Mouse (Mus musculus) neural tube, embryonic 14.5 days (tissue): ENCODE measurements around the gene Pirt. TPM values are rescaled to one million over a fixed set of nuclear protein-coding genes. Genes with fewer than 3 reads are reported as not detected.

Experiments
- ATAC-seq: fragments of 200-750 bp; cut with Nextera tagmentation; 2 replicates; pipeline ENCODE4 v1.8.0; 2017; ENCODE audit warnings: low read depth, mild to moderate bottlenecking, moderate TSS enrichment, moderate library complexity
- H3K27ac ChIP-seq: fragments of 300-500 bp; sonication (generic); 2 replicates; pipeline ENCODE4 v1.5.1; 2014; ENCODE audit warnings: low read depth, mild to moderate bottlenecking, control low read depth, low read length, moderate library complexity, mixed read lengths
- H3K27me3 ChIP-seq: fragments of 300-500 bp; sonication (generic); 2 replicates; pipeline ENCODE4 v1.6.1; 2014; ENCODE audit warnings: low read length; ENCODE audit not compliant: control insufficient read depth, insufficient read depth
- H3K36me3 ChIP-seq: fragments of 300-500 bp; sonication (generic); 2 replicates; pipeline ENCODE4 v1.6.1; 2014; ENCODE audit warnings: low read length, mixed read lengths; ENCODE audit not compliant: control insufficient read depth, insufficient read depth
- H3K4me1 ChIP-seq: fragments of 300-500 bp; sonication (generic); 2 replicates; pipeline ENCODE4 v1.6.1; 2014; ENCODE audit warnings: low read length; ENCODE audit not compliant: control insufficient read depth, insufficient read depth
- H3K4me2 ChIP-seq: fragments of 300-500 bp; sonication (generic); 2 replicates; pipeline ENCODE4 v1.6.1; 2014; ENCODE audit warnings: mild to moderate bottlenecking, low read depth, low read length, control low read depth
- H3K4me3 ChIP-seq: fragments of 300-500 bp; sonication (generic); 2 replicates; pipeline ENCODE4 v1.5.1; 2014; ENCODE audit warnings: low read depth, low read length, control low read depth, mixed read lengths
- H3K9ac ChIP-seq: fragments of 300-500 bp; sonication (generic); replicated peaks from 2 replicates; pipeline ENCODE4 v1.6.1; 2014; ENCODE audit warnings: low read depth, mild to moderate bottlenecking, control low read depth, low read length, mixed read lengths
- H3K9me3 ChIP-seq: fragments of 300-500 bp; sonication (generic); 2 replicates; pipeline ENCODE4 v1.6.1; 2016; ENCODE audit warnings: low read length; ENCODE audit not compliant: control insufficient read depth
- WGBS: fragments of 180-500 bp; shearing (Covaris S2); extraction: QIAGEN DNeasy Blood & Tissue Kit; methylation state at CpG from one replicate; pipeline ENCODE4 v1.1.7; 2014; 5-methylcytosine and 5-hydroxymethylcytosine counted together
- polyA plus RNA-seq: library from polyadenylated mRNA; unstranded; fragments of >200 nt; fragmentation: Nextera tagmentation; extraction: Ambion mirVana; gene quantifications from 2 replicates; pipeline ENCODE4 v1.2.1, GENCODE M21; 2014

The Pirt gene
- polyA plus RNA-seq, 1 experiment from 2014 or later, result 0.83 TPM

DNA sequence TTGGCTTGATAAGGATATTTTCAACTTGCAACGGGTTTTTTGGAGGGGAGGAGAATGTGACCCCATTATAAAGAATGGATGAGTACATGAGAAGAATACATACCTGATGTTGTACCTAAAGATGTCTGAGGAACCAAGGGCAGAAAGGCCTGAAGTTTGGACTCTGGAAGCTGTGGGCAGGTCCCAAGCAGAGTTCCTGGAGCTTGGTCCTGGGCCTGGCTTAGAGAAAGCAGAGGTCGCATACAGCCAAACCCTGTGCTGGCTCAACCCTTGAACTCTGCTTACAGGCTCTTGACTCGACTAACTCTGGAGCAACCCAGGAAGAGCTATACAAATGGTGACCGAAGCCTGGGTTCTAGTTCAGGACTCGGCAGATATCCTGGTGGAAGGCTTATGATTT, 30.2 kb downstream of the Pirt start:
- Histone ChIP-seq H3K4me1 (no peaks in the 10 kb centered on the region), H3K27me3 (no peaks in the 10 kb centered on the region), H3K4me3 (no peak overlapping the region), H3K36me3 (no peaks in the 10 kb centered on the region), H3K4me2 (no peak overlapping the region), H3K9ac (no peak overlapping the region), H3K27ac (no peak overlapping the region), H3K9me3 (no peaks in the 10 kb centered on the region)
- 96% methylated on average over 5 of the region's 5 CpGs for WGBS
- ATAC-seq, result no peak

DNA sequence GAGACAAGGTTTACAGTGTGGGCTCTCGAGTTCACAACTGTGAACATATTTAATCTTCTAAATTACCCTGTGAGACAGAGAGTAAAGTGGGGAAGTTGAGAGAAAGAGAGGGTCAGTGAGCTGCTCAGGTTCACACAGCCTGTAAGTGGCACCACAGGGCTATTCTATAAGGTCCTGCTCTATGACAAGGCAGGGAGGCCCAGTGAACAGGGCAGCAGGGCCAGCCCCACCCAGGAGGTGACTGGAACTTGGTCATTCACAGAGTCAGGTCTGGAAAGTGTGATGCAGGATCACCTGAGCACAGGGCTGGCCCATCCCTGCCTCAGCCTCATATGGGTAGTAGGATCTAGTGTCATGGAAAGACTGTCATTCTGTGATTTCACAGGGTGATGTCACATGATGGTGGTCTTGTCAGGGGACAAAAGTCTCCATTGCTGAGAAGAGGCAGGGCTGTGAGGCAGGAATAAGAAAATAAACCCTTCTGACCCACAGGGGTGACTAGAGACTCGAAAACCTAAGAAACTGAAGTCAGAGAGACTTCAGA, 33.5 kb downstream of the Pirt start:
- Histone ChIP-seq H3K4me1 (no peaks in the 10 kb centered on the region), H3K36me3 (no peaks in the 10 kb centered on the region), H3K27me3 (no peaks in the 10 kb centered on the region), H3K27ac (no peak overlapping the region), H3K9me3 (no peaks in the 10 kb centered on the region), H3K4me3 (no peak overlapping the region), H3K4me2 (no peak overlapping the region), H3K9ac (no peak overlapping the region)
- 75% methylated on average over 2 of the region's 2 CpGs for WGBS
- ATAC-seq, result no peak

DNA sequence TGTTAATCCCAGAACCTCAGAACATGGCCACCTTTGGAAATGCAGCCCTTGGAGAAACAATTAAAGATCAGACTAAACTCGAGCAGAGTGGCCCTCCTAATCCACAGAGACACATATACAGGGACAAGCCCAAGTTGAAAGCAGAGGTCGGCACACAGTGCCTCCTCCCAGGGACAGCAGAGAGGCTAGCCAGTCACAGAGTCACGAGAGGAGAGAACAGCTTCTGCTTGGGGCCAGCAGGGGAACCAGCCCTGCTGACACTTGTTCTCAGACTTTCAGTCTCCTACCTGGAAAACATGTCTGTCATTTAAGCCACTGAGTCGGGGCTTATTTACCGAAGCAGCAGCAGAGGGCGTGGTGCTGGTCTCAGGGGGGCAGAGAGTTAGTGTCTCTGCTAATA, 34.7 kb downstream of the Pirt start:
- H3K4me3 ChIP-seq, result no peak overlapping the region
- no peak overlapping the region for H3K27ac ChIP-seq
- no peaks in the 10 kb centered on the region for H3K4me1 ChIP-seq
- no peaks in the 10 kb centered on the region for H3K36me3 ChIP-seq
- WGBS, result 81% methylated on average over 6 of the region's 6 CpGs
- no peak overlapping the region for H3K4me2 ChIP-seq
- H3K9me3 ChIP-seq, result no peaks in the 10 kb centered on the region
- no peaks in the 10 kb centered on the region for H3K27me3 ChIP-seq
- no peak overlapping the region for H3K9ac ChIP-seq
- no peak for ATAC-seq

DNA sequence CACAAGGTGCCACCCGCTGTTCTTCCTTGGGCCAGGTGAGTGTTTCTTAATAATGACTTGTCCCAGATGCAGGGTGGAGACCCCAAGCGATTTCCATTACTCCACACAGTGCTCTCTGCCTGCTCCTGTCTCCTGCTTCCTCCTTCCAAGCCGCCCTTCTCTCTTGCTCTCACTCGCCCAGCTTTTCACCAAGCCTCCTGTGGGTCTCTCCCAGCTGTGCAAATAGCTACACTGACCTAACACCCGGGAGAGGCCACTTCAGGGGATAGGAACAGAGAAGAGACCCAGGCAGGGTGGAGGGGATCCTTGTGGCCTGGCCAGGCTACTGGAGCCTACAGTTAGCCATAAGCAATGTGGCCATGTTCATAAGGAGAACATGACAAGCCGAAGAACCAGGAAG, 35.1 kb downstream of the Pirt start:
- ATAC-seq, result no peak
- H3K27ac ChIP-seq, result no peak overlapping the region
- H3K4me1 ChIP-seq, result no peaks in the 10 kb centered on the region
- no peak overlapping the region for H3K9ac ChIP-seq
- H3K4me2 ChIP-seq, result no peak overlapping the region
- no peaks in the 10 kb centered on the region for H3K36me3 ChIP-seq
- H3K9me3 ChIP-seq, result no peaks in the 10 kb centered on the region
- no peaks in the 10 kb centered on the region for H3K27me3 ChIP-seq
- no peak overlapping the region for H3K4me3 ChIP-seq
- 86% methylated on average over 6 of the region's 6 CpGs for WGBS

DNA sequence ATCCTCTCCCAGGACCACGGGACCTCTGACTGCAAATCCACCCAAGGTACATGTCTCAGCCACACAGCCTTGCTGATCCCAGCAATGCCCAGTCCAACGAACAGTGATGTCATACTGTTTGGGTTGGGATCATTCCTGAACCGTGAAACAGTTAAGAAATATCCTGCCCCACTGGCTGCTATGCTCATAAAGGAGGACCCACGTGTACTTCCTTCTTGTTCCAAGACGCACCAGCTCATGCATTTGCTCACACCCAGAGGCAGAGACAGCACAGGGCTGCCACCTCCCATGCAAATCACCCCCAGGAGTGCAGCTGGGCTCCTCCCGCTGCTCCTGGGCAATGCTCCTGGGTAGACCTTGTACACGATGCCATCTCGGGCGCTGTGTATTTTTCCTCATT, 44.5 kb downstream of the Pirt start, which contains the start of gene Tmem238l:
Gene Tmem238l (plus strand): TSS at position 336 of the 400 bp plus-strand sequence.
- no peaks in the 10 kb centered on the region for H3K4me1 ChIP-seq
- no peak within 1 kb of the TSS for H3K4me2 ChIP-seq
- no peaks in the 10 kb centered on the region for H3K27me3 ChIP-seq
- H3K9me3 ChIP-seq, result no peaks in the 10 kb centered on the region
- no peak within 1 kb of the TSS for H3K4me3 ChIP-seq
- ATAC-seq, result no peak
- H3K9ac ChIP-seq, result no peak within 1 kb of the TSS
- 72% methylated on average over 9 of the region's 9 CpGs for WGBS
- no peaks in the 10 kb centered on the region for H3K36me3 ChIP-seq
- H3K27ac ChIP-seq, result no peak within 1 kb of the TSS

DNA sequence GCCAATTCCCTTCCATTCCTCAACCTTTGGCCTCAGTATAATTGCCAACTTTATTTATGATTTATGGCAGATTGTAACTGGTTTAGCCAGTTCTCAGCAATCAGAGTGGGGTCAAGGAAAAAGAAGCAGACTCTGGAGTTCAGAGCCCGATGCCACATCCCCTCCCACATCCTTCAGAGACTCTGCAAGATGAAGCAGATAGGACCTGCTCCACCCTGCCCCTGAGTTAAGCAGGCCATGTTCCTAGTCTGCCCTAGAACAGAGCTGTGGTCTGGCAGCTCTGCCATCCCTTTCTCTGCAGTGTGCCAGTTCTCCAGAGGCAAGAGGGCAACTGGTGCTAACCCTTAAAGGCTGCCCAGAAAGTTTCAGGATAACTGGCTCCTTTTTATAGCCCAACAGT, 49.0 kb downstream of the Pirt start:
- Histone ChIP-seq H3K4me3 (no peak overlapping the region), H3K4me2 (no peak overlapping the region), H3K9ac (no peak overlapping the region), H3K27me3 (no peaks in the 10 kb centered on the region), H3K9me3 (no peaks in the 10 kb centered on the region), H3K36me3 (no peaks in the 10 kb centered on the region), H3K4me1 (no peaks in the 10 kb centered on the region), H3K27ac (no peak overlapping the region)
- WGBS, result 79% methylated on average over 1 of the region's 1 CpGs
- no peak for ATAC-seq

DNA sequence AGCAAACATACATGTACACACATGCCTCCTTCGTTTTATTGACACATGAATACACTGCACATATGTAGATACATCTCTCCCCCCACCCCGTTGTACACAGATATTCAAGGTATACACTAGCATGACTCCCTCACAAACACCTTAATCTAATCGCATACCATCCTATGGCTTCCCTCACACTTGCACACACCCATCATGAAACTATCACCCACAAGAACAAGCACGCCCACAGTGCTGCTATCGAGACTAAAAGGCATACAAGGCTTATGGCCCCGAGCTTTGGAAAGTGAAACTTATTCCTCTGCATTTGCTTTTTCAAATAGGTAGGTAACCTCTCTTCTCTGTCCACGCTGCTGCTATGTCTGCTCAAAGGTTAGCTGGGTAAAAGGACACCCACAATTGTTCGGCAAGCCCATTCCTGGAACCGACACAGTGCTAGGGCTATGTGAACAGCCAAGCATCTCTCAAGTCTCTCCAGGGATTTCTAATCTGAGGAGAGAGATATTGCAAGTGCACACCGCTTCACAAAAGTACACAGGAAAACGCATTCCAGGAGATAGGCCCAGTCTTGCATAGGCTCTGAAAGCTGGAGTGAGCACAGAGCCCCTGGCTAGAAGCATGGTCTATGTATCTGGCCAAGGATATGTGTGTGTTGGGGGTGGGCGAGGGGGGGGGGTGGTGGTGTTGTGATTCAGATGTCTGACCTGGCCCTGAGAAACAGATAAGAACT, 49.8 kb downstream of the Pirt start:
- Histone ChIP-seq H3K9ac (no peak overlapping the region), H3K9me3 (no peaks in the 10 kb centered on the region), H3K4me3 (no peak overlapping the region), H3K27me3 (no peaks in the 10 kb centered on the region), H3K4me1 (no peaks in the 10 kb centered on the region), H3K36me3 (no peaks in the 10 kb centered on the region), H3K4me2 (no peak overlapping the region), H3K27ac (no peak overlapping the region)
- WGBS, result 87% methylated on average over 12 of the region's 12 CpGs
- no peak for ATAC-seq

DNA sequence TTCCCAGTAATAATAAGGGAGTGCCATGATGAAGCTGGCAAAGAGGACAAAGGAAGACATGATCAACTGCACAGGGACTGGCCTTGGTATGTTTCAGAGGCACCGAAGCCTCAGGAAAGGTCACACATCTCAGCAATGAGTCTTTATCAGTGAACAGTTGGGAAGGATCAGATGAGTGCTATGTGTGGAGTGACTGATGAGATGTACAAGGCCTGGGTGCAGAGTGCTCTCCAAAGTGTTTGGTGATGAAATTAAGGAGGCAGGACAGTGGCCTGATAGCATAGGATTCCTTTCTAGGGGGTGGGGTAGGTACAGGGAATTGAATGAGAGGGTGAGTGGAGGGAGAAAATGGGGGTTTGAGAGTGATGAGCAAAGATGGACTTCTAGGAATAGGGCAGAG, 51.7 kb downstream of the Pirt start:
- no peak overlapping the region for H3K4me2 ChIP-seq
- no peak overlapping the region for H3K4me3 ChIP-seq
- no peaks in the 10 kb centered on the region for H3K9me3 ChIP-seq
- ATAC-seq, result no peak
- no peaks in the 10 kb centered on the region for H3K27me3 ChIP-seq
- no peak overlapping the region for H3K9ac ChIP-seq
- no peaks in the 10 kb centered on the region for H3K4me1 ChIP-seq
- H3K36me3 ChIP-seq, result no peaks in the 10 kb centered on the region
- H3K27ac ChIP-seq, result no peak overlapping the region
- 96% methylated on average over 1 of the region's 1 CpGs for WGBS

DNA sequence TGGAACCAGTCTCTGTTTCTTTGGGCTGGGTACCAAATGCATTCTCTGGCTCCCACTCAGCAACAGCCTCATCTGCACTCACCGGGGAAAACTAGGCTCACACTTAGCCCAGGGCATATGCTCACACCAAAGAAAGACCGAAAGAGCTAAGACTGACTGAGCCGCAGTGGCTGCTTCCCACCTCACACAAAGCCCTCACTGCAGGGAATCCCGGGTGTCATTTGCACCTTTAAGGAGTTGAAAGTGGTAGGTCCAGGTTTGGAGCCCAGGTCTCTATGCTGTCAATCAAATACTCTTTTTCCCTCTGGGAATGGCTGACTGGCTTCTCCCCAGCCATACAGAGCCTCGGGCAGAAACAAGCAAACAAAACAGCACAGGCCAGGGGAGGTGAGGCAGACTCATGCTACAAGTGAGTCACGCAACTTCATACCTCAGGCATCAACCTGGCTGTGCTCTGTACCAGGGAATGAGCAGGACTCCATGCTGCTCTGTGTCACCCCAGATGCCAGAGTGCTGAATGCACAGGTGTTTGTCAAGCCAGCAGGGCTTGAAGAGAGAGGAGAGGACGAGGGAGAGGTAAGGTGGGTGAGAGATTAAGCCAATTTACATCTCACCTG, 54.8 kb downstream of the Pirt start:
- Histone ChIP-seq H3K9ac (no peak overlapping the region), H3K36me3 (no peaks in the 10 kb centered on the region), H3K9me3 (no peaks in the 10 kb centered on the region), H3K27ac (no peak overlapping the region), H3K27me3 (no peaks in the 10 kb centered on the region), H3K4me2 (no peak overlapping the region), H3K4me3 (no peak overlapping the region), H3K4me1 (no peaks in the 10 kb centered on the region)
- ATAC-seq, result no peak
- 22% methylated on average over 7 of the region's 7 CpGs for WGBS
